Mouse (Mus musculus): ENCODE data around the gene 4930469K13Rik.

4930469K13Rik gene

DNA sequence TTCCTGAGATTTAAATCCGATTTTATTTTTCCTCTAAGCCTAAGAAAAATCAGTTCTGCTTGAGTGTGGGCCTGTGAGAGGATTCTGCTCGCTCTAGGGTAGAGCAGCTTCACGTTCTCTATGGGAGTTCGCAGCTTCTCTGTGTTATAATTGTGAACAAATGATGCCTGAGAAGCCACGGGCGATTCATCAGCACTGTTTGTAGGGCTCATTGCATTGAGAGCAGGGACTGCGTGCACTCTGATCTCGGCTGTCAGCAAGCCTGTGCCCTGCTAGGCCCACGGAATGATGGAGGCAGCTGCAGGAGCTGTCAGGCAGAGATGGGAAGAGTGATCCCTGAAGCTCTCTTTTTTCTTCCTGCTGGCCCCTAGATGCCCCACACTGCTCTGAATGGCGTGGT, 100.1 kb downstream of the 4930469K13Rik start:
- DNase-seq (ENCODE audit: extremely low read depth, insufficient read length, low spot score) = no peak

DNA sequence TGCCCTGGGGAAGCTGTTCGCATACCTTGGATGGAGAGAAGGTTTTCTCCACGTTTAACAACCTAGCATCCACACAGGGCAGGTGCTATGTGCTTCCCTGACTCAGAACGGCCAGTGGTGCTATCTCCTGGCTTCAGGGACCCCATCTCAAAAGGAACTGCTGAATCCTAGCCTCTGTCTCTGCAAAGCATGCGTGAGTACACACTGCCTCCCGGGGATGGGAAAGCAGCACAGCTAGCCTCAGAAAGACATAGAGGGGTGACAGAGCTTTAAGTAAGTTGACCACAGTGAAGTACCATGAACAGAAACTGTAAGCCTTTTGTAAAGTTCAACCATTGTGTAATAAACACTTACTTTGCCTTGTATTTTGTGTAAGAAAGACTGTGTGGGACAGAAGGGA, 104.9 kb downstream of the 4930469K13Rik start:
- DNase-seq (ENCODE audit: extremely low read depth, insufficient read length, low spot score) = no peak

DNA sequence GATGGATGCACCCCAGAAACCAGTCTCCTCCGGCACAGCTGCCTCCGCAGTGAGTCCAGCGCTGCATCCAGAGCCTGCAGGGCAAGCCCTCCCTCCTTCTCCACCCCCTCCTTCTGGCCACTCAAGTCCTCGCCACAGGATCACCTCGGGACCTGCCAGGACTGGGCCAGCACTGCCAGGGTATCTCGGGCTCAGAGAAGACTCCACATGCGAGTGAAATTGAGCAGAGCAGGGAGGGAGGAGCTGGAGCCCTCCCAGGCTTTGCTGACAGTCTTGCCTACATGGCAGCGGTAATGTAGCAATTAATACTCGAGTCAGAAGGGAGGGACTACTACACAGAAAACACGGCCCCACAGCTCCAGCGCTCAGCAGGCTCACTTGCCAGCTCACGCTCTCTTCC, 105.4 kb downstream of the 4930469K13Rik start, which contains the start of gene Kcnip1:
Gene Kcnip1, minus strand, starts transcription at position 215 of the 400 bp plus-strand sequence.
- no peak for DNase-seq (ENCODE audit: extremely low read depth, insufficient read length, low spot score)

DNA sequence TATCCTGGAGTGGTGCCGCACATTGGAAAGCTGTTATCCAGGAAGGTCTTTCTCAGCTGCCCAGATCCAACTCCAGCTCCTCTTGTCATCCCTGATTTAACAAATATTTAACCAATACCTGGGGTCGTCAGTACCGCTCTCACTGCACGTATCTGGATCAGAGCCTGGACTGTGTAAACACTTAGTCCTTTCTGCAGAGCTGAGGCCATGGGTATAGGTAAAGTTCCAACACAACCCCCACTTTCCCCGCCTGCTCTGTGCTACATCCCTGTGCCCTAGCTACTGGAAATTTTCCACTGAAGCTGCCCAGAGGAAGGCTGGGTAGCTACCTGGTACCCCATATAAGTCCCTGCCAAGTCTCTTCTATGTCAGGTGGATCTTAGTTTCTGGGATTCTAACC, 108.4 kb downstream of the 4930469K13Rik start:
- no peak for DNase-seq (ENCODE audit: extremely low read depth, insufficient read length, low spot score)

DNA sequence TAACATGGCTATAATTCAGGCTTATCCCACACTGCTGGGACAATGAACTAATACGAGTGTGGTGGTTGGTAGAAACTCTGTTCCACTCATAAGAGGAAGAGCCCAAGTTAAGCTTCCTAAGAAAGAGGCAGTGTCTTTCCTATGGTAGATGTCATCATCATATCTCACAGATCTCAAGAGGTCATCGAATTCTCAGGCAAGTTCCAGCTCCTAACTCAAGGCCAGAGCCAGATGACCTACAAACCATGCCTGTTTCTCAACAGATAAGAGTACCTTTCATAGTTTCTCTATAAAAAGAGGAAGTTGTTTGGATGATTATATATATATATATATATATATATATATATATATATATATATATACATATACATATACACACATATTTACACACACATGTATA, 111.8 kb downstream of the 4930469K13Rik start:
- DNase-seq (ENCODE audit: extremely low read depth, insufficient read length, low spot score) = no peak

DNA sequence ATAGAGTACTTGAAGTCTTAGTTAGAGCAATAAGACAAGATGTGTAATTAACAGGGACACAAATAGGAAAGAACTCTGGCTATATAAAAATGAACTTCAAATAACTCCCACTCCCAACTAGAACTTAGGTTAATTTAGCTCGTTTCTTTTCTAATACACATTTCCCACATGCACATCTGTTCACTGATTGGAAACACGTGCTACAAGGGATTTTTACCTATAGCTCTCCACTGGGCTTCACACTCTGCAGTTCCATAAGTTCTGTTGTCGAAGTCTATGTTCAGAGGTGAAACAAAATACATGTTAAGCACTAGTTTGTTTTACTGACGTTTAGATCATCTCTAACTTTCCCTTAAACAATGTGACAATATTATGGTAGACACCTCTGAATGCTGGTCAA, 118.2 kb downstream of the 4930469K13Rik start:
- no peak for DNase-seq (ENCODE audit: extremely low read depth, insufficient read length, low spot score)

DNA sequence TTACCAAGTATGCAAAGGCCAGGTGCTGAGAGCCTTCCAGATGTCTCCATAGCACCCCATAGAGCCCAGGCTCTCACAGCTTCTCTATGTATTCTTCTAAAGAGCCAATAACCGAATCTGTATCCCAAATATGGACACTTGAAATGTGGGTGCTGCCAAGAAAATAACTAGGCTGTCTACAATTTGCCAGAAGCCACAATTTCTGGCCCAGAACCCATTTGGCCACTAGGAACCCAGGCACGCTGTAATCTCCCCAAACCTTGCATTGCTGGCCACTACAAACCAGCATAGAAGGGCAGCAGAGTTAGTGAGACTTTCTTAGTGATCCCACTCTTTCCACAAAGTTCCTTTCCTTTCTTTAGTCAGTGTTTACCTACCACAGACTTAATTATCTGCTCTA, 123.2 kb downstream of the 4930469K13Rik start:
- no peak for DNase-seq (ENCODE audit: extremely low read depth, insufficient read length, low spot score)

DNA sequence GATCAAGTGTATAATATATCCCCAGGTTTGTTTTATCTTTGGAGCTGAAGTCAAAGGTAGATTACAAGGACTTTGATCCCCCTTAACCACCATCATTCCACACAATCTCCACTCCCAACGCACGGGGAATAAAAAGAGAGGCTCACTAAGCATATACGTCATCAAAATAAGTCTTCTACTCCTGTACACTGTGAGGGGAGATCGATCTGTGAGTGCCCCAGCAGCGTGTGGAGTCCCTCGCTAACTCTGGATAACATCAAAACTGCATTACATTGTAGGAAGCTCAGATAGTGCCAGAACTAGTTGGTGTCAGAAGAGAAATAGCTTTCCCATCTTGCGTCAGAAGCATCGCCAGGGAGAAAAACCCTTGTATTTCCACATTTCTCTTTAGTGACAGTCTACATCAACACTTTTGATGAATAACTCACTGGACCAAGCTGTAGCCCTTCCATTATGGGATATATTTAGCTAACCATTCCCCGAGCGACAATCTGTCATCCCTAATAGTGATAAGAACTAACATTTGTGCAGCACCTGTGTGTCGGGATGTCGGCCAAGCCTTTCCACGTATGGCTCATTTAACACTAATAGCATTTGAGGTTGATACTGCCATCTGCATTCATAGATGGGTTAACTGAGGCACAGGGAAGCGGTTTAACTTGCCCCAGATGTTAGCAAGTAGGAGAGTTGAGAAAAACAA, 123.9 kb downstream of the 4930469K13Rik start:
- no peak for DNase-seq (ENCODE audit: extremely low read depth, insufficient read length, low spot score)

DNA sequence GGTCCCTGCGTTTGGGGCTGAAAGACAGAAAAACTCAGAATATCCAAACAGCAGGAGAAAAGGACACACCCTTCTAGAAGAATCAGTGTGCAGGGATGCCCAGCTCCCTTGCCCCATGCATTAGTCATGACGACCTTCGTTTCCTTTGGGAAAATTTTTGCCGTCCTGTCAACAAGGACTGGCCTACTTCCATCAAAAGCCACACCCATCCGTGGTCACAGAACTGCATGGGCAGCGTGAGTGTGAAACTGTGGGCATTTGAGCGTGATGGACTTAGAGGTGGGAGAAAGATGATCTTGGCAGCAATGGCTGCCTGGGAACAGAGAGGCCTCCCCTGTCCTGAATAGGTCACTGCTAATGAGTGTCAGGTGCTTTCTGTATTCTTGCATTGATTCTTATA, 126.2 kb downstream of the 4930469K13Rik start:
- peak; percentile 14 for DNase-seq (ENCODE audit: extremely low read depth, insufficient read length, low spot score)

DNA sequence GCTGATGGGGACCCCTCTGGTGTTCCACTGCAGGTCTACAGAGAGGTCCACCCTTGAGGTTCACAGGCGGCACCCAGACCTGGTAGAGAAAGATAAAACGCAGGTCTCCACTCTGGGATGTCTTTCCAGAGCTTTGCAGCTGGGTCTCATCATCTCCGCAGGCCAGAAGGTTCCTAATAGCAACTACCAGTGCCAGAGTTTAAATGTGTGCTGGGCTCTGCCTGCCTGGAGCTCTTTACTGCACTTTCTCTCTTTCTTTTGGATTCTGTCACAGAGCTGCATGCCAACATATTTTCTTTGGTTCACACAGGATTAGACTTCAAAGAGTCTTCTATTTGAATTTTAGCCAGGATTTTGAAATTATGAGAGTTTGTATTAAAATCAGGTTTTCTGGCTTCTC, 129.2 kb downstream of the 4930469K13Rik start:
- no peak for DNase-seq (ENCODE audit: extremely low read depth, insufficient read length, low spot score)

DNA sequence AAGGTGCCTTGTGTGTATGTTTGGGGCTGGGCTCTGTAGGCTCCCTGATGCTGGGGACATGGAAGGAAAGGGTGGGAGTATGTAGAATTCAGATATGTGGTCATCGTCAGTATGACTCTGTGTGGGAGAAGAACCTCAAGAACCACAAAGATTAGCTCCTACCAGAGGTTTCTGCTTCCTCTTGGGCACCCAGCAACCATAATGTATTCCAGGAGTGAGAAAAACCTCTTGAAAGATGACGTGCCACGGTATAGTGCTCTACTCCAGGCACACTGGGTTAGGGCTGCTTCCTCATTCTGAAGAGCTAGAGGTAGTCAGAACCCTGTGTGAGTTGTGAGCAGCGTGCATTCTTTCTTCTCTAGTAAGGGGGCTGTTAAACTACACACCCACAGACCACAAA, 130.6 kb downstream of the 4930469K13Rik start:
- DNase-seq (ENCODE audit: extremely low read depth, insufficient read length, low spot score) = no peak

DNA sequence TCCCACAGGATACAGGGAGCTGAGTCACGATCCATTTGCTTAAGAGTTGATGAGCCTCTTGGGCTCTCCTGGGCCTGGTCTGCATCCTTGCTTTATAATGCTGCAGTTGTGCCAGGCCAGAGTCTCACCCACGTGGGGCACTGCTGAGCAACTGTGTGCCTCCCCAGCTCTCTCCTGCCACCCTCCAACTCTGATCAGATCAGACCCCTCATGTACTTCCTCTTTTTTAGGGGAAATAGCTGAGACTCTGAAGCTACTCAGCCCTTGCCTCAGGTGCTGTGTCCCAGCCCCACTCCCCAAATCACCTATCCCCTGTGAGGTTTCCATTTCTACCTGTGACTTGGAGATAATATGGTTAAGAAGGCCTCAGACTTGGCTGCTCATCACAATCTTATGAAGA, 133.0 kb downstream of the 4930469K13Rik start:
- no peak for DNase-seq (ENCODE audit: extremely low read depth, insufficient read length, low spot score)

DNA sequence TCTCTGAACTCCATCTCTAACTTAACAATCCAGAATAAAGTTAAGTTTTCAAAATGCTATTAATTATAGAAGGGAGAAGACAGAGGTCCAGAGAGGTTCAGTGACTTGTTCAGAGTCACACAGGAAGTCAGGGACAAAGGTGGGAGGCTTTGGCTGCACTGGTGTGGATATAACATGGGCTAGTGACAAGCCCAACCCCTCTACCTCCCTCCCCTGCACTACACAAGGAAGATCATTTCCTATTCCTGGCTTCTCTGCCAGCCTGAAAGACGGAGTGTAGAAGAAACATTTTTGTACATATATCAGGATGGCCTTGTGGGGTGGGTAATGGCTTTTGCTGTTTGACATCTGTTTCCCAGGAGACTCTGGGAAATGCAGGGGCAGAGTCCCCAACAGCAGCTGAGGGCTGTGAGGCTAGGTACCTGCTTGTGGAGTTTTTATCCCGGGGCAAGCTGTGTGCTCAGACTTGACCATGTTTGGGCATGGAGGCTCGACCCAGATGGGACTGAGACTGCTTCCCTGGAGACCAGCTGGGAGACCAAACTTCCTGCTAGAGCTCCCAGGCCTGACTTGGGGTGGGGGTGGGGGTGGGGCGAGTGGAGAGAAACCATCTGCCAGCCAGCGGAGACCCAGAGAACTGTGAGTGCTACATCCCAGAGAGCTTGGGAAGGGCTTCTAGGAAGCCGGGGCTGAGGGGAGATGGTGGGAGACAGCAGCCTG, 135.5 kb downstream of the 4930469K13Rik start, which contains the start of gene Kcnmb1:
Gene Kcnmb1, plus strand, starts transcription at position 326 of the 720 bp plus-strand sequence.
- no peak for DNase-seq (ENCODE audit: extremely low read depth, insufficient read length, low spot score)

DNA sequence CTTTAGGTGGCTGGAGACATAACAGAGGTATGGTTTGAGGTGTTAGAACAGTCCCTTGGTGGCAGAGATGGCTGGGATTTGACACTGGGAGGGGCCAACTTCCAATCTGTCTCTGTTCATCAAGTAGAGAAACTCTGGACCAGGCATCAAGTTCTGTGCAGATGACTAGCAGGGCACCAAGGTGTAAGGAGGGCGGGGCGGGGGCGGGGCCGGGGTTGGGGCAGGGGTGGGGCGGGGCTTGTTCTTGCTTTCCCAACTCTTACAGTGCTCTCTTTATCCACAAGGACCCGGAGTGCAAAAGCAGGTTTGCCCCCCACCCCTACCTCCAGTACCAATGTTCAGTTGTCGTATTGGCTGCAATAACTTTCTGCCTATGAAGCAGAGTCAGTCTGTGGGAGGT, 136.2 kb downstream of the 4930469K13Rik start:
- DNase-seq (ENCODE audit: extremely low read depth, insufficient read length, low spot score) = no peak

DNA sequence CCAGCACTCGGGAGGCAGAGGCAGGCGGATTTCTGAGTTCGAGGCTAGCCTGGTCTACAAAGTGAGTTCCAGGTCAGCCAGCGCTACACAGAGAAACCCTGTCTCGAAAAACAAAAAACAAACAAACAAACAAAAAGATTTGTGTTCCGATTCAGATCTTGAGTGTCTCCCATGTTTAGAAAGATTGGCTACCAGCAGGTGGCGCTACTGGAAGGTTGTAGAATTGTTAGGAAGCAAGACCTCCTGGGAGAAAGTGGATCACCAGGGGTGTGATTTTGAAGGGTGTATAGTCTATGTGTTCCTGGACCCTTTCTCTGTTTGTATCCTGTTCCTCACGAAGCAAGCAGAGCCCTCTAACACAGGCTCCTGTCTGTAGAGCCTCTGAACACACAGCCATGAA, 139.6 kb downstream of the 4930469K13Rik start:
- no peak for DNase-seq (ENCODE audit: extremely low read depth, insufficient read length, low spot score)

DNA sequence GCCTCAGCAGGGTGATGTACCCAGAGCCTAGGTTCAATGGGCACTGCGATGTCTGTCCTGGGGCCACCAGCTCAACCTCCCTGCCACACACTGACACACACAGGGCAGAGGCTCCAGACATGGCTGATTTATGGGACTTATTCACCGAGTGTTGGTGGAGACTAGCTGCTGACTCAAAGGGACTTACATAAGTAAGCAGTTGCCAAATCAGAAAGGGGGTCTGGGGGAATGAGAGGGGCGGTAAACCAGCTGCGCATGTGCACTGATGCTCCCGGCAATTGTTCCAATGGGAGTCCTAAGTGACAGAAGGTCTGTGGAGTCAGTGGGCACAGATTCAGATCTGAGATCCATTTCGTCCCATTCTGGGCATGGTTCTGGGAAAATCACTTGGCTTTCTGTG, 140.8 kb downstream of the 4930469K13Rik start:
- no peak for DNase-seq (ENCODE audit: extremely low read depth, insufficient read length, low spot score)

DNA sequence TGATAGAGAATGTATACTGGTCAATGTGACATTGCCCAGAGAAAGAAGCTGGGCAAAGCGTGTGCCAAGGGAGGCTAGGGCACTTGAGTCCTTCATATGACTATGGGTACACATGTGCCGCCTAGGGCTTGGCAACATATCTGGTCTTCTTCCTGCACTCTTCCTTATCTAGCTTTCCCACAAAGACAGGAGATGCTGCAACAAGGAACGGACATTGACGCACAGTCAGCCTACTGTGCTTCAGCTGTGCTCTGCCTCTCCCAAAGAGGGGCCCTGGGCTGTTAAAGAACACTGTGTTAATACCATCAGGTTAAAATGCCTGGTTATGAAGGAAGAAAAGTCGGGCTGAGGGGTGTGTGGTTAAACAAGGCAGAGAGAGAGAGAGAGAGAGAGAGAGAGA, 141.7 kb downstream of the 4930469K13Rik start:
- DNase-seq (ENCODE audit: extremely low read depth, insufficient read length, low spot score) = no peak

DNA sequence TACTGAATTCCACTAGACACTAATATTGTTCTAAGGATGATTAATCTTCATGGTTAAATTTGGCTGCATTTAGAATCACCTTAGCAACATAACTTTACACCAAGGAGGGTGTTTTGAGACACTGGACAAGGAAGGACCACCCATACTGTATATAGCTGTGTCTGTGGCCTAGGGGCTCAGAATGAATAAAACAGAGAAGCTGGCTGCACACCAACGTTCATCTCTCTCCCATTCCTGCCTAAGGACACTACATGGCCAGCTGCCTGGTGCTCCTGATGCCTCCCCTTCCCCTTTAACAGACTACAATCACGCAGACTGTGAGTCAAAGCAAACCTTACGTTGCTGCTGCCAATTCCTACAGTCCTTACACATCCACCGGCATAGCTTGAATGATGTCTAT, 142.4 kb downstream of the 4930469K13Rik start:
- no peak for DNase-seq (ENCODE audit: extremely low read depth, insufficient read length, low spot score)

DNA sequence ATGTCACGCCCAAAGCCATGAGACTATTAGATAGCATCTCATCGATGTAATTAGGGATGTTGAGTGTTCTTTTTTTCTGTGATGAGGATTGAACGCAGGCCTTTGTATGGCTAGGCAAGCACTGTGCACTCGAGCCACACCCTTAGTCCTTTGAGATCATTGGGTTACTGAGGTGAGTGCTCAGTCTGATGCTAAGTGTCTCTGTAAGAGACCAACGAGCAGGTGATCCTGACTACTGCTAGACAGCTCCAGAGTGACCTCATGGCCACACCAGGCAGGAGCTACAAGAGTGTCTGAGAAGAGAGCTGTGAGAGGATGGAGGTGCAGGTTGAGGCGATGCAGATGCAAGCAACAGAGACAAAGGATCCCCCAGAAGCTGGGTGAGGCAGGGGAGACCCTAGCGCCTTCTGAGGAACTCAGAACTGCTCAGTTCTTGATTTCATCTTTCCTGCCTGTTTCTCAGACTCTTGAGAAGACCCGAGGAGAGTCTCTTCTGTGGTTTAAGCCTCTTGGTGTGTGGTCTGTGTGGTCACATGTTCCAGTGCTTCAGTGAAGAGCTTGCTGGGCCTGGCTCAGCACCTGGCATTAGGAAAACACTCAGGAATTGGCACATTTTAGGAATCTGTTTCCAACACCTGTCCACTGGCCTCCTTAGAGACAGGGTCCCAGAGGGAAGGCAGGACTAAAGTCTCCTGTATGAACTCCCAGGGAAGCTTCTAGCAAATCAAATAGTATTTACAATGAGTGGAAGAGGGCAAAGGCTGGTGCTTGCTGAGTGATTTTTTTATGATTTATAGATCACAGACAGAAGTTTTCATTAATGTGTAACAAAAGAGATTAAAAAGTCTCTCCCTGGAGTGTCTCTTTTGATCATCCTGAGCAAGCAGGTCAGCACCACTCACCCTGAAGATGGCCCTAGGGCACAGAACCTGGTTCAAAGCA, 146.4 kb downstream of the 4930469K13Rik start:
- DNase-seq (ENCODE audit: extremely low read depth, insufficient read length, low spot score) = no peak

DNA sequence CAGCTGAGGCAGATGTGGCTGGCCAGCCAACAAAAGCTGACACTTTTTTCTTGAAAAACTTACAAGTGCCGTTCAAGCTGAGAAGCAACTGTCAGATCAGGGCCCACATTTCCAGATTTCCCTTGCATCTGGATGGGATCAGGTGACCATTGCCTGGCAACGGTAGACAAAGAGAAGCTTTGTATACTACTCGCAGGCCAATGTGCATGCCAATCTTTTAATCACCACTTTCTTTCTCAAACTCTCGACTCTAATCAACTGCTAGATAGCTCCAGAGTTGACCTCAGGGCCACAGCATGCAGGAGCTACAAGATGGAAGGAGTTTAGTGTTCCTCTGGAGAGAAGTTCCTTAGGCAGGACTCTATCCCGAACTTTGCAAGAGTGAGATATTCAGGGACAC, 147.2 kb downstream of the 4930469K13Rik start:
- no peak for DNase-seq (ENCODE audit: extremely low read depth, insufficient read length, low spot score)

DNA sequence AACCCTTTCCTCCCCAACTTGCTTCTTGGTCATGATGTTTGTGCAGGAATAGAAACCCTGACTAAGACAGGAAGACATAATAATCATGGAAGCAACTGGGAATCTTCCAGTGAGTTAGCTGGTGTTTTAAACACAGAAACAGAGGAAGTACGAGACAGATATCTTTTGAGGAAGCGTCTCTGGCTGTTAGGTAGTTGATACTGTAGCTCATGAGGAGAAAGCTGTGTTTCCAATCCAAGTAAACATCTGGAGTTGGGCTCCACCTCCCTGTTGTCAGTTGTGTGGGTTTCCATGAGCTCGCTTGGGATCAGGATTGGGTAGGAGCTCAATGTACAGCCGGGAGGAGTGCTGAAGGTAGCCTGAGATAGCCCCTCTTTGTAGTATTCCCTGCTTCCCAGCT, 151.9 kb downstream of the 4930469K13Rik start:
- DNase-seq (ENCODE audit: extremely low read depth, insufficient read length, low spot score) = no peak
